22 mouse cellular contexts compared by ENCODE assay signal in genomic region chr1:20870887-20871286, GRCm38 (mm10). TPM values are rescaled to one million over a fixed set of nuclear protein-coding genes. Genes with fewer than 3 reads are reported as not detected.
DNase-seq lines count a peak whose midpoint lies in the region; ATAC-seq and TF ChIP-seq lines count a peak whose summit lies in the region.
"Had no signal": no experiment of that assay in that cellular context is flagged by ENCODE, and none has a peak within 500 bp of the region (broad histone marks: within the 10 kb centered on the region; RNA-seq: fewer than 3 reads in every experiment).

No protein-coding gene starts in this region.

- no peak overlapping the region for H3K9ac ChIP-seq in intestine, embryonic 15.5 days
- no peak overlapping the region for H3K9ac ChIP-seq in stomach, postnatal 0 days (ENCODE audit: low read length)
- H3K9ac ChIP-seq: embryonic facial prominence, embryonic 12.5 days; heart, embryonic 12.5 days; hindbrain, embryonic 12.5 days; liver, postnatal 0 days had no signal

- WGBS in intestine, embryonic 15.5 days: 58% methylated on average over 2 of the region's 2 CpGs
- WGBS in stomach, postnatal 0 days: 50% methylated on average over 2 of the region's 2 CpGs

- no peak for TF ChIP-seq EP300 in stomach, postnatal 0 days (optimal IDR thresholded peaks at IDR 0.05)

- no peak overlapping the region for H3K27ac ChIP-seq in intestine, embryonic 15.5 days
- H3K27ac ChIP-seq in stomach, postnatal 0 days (replicated peaks): peak overlapping the region; percentile 40
- H3K27ac ChIP-seq: embryonic facial prominence, embryonic 12.5 days; forebrain, embryonic 10.5 days; hindbrain, embryonic 12.5 days; kidney, postnatal 0 days had no signal

- peaks cover 4% of the 10 kb centered on the region; the same call in 1 of the 2 replicates for H3K4me1 ChIP-seq in intestine, embryonic 15.5 days (replicated peaks)
- no peaks in the 10 kb centered on the region for H3K4me1 ChIP-seq in stomach, postnatal 0 days (replicated peaks; ENCODE audit: control insufficient read depth, insufficient read depth)

- H3K27me3 ChIP-seq in intestine, embryonic 15.5 days (replicated peaks): no peaks in the 10 kb centered on the region
- no peaks in the 10 kb centered on the region for H3K27me3 ChIP-seq in stomach, postnatal 0 days (ENCODE audit: control insufficient read depth, insufficient read depth, low read length)
- H3K27me3 ChIP-seq: embryonic facial prominence, embryonic 12.5 days; heart, embryonic 12.5 days; hindbrain, embryonic 12.5 days; megakaryocyte, embryonic 14.5 days had no signal

- H3K4me3 ChIP-seq in intestine, embryonic 15.5 days (replicated peaks): no peak overlapping the region
- H3K4me3 ChIP-seq in stomach, postnatal 0 days (ENCODE audit: low read depth, low read length): no peak overlapping the region
- H3K4me3 ChIP-seq: embryonic facial prominence, embryonic 12.5 days; forebrain, embryonic 10.5 days; heart, embryonic 12.5 days; hindbrain, embryonic 12.5 days; megakaryocyte, embryonic 14.5 days had no signal

- peak; percentile 65 for DNase-seq in urinary bladder, postnatal 14 days (ENCODE audit: low spot score)
- DNase-seq in urinary bladder, postnatal 10 days (ENCODE audit: low spot score): no peak
- DNase-seq in NIH3T3 (ENCODE audit: low read depth): peak; percentile 49
- peak; percentile 66 for DNase-seq in stomach, postnatal 0 days (ENCODE audit: low spot score)
- DNase-seq in yolk sac, embryonic 10.5 days (ENCODE audit: low spot score): no peak
- DNase-seq in layer of hippocampus, postnatal 14 days (ENCODE audit: low spot score in 2 of 2): no peak
- DNase-seq: adrenal gland, adult 8-10 months; cerebellum, adult 9-11 months; heart, postnatal 14 days; liver, postnatal 0 days; lung, postnatal 10 days; midbrain, embryonic 14.5 days; retina, postnatal 1 day; thymus, adult 18-20 months had no signal

- no peak overlapping the region for H3K4me2 ChIP-seq in intestine, embryonic 15.5 days (replicated peaks)
- no peak overlapping the region for H3K4me2 ChIP-seq in stomach, postnatal 0 days (replicated peaks; ENCODE audit: low read depth)
- H3K4me2 ChIP-seq: embryonic facial prominence, embryonic 12.5 days; heart, embryonic 12.5 days; hindbrain, embryonic 12.5 days had no signal

- no peak for TF ChIP-seq CTCF in stomach, postnatal 0 days (IDR thresholded peaks at IDR 0.05; ENCODE audit: low read depth)

- no peaks in the 10 kb centered on the region for H3K36me3 ChIP-seq in intestine, embryonic 15.5 days
- no peaks in the 10 kb centered on the region for H3K36me3 ChIP-seq in stomach, postnatal 0 days (ENCODE audit: control insufficient read depth, insufficient read depth, low read length)
- H3K36me3 ChIP-seq: embryonic facial prominence, embryonic 12.5 days; forebrain, embryonic 10.5 days; heart, embryonic 12.5 days; hindbrain, embryonic 12.5 days had no signal

- ATAC-seq in intestine, embryonic 15.5 days: peak; percentile 72
- peak; percentile 95 for ATAC-seq in stomach, postnatal 0 days (ENCODE audit: low FRiP score, low TSS enrichment)
- ATAC-seq: inflammation-experienced regulatory T-cells, adult 6 months; liver, postnatal 0 days had no signal

- H3K9me3 ChIP-seq in intestine, embryonic 15.5 days: no peaks in the 10 kb centered on the region
- H3K9me3 ChIP-seq in stomach, postnatal 0 days (ENCODE audit: control insufficient read depth, low read length): no peaks in the 10 kb centered on the region
- H3K9me3 ChIP-seq: embryonic facial prominence, embryonic 12.5 days; forebrain, embryonic 10.5 days; heart, embryonic 12.5 days; hindbrain, embryonic 12.5 days; megakaryocyte, embryonic 14.5 days had no signal

RNA-seq across cellular contexts. Expression of gene Paqr8, which starts 19.5 kb away (rescaled TPM):
- polyA plus RNA-seq in intestine, embryonic 15.5 days (2015; fragmentation: Nextera tagmentation; extraction: Ambion mirVana): 5.8 and 6.1 TPM in 2 replicates
- 10.5 and 12.1 TPM in 2 replicates for polyA plus RNA-seq in stomach, postnatal 0 days (2015; fragmentation: Nextera tagmentation; extraction: Ambion mirVana)
- 100 to 1,000 TPM; 153 to 156 TPM for total RNA-seq in layer of hippocampus, postnatal 14 days (2021)

RNA-seq across cellular contexts. Expression of gene Mcm3, which starts 50.8 kb away (rescaled TPM):
- 118 and 125 TPM in 2 replicates for polyA plus RNA-seq in intestine, embryonic 15.5 days (2015; fragmentation: Nextera tagmentation; extraction: Ambion mirVana)
- polyA plus RNA-seq in stomach, postnatal 0 days (2015; fragmentation: Nextera tagmentation; extraction: Ambion mirVana): 31.2 and 33.1 TPM in 2 replicates
- total RNA-seq in layer of hippocampus, postnatal 14 days (2021): 1 to 10 TPM; 5.0 to 6.2 TPM

Comparison
In these comparisons a context has a peak if more than half of its experiments do, and no peak if none do; other contexts are left out.
1. DNase-seq: peak in urinary bladder, postnatal 14 days (single experiment), NIH3T3 (single experiment) and stomach, postnatal 0 days (single experiment); none in urinary bladder, postnatal 10 days (single experiment), yolk sac, embryonic 10.5 days (single experiment) and layer of hippocampus, postnatal 14 days (0 of 2).